Mouse (Mus musculus): ENCODE data around the gene Olfr311.

DNA sequence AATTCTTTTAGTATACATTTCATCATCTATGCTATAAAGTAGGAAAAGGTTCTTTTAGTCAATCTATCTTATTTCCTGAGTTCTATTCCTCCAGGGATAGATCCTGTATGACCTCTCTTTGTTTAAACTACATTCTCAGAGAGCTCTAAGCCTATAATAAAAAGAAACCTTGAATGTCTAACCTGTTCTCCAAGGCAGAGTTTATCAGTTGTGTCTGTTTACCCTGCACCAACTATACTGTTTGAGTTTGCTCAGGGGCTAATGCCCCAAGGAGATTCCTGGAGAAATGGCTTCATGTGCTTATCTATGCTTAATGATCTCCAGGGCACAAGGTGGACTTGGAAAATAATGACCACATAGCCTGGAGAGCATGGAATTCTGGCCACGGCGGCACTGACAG, 34.7 kb upstream of the Olfr311 start:
- no peak for TF ChIP-seq POLR2A (IDR thresholded peaks at IDR 0.05; ENCODE audit: borderline replicate concordance, insufficient read depth, low read length)
- no peak for TF ChIP-seq CTCF (IDR thresholded peaks at IDR 0.05; ENCODE audit: borderline replicate concordance, insufficient read depth, low read depth, low read length)

Measured in cerebellum, adult 2 months (tissue).